Mouse (Mus musculus): Measurements from ENCODE around the gene Apol9b.

The Apol9b gene

GRCm38 (mm10) chr15:77748414-77748813 lies 19.6 kb downstream of the Apol9b start:
- DNase-seq = no peak

- DNase-seq = no peak
Observed at GRCm38 (mm10) chr15:77749717-77750116, 20.9 kb downstream of the Apol9b start.

GRCm38 (mm10) chr15:77750461-77750860 lies 21.6 kb downstream of the Apol9b start:
- DNase-seq = no peak

- DNase-seq = no peak
Observed at GRCm38 (mm10) chr15:77752443-77752842, 23.6 kb downstream of the Apol9b start.

GRCm38 (mm10) chr15:77755132-77755531 lies 26.3 kb downstream of the Apol9b start:
- DNase-seq = no peak

- no peak for DNase-seq
Observed at GRCm38 (mm10) chr15:77756081-77756480, 27.2 kb downstream of the Apol9b start.

DNA sequence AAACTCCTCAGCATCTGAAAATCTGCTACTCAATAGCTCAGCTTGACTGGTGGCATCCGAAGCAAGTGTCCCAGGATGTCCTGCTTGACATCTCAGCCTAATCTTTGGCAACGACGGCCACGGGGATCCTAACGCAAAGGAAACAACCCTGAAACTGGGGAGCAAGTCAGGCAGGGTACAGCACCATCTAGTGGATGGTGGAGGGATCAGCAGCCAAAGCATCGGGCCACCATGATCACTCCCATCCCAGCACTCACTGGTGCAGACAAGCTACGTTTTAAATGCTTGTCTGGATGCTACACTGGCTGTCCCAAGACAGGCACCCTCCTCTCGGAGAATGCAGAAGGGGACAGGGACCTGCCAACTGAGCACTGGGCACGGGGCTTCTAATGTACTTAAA lies 28.0 kb downstream of the Apol9b start, which contains the start of gene Apol8:
Gene Apol8, minus strand, starts transcription at position 156 of the 400 bp plus-strand sequence.
- DNase-seq = peak; percentile 62

DNA sequence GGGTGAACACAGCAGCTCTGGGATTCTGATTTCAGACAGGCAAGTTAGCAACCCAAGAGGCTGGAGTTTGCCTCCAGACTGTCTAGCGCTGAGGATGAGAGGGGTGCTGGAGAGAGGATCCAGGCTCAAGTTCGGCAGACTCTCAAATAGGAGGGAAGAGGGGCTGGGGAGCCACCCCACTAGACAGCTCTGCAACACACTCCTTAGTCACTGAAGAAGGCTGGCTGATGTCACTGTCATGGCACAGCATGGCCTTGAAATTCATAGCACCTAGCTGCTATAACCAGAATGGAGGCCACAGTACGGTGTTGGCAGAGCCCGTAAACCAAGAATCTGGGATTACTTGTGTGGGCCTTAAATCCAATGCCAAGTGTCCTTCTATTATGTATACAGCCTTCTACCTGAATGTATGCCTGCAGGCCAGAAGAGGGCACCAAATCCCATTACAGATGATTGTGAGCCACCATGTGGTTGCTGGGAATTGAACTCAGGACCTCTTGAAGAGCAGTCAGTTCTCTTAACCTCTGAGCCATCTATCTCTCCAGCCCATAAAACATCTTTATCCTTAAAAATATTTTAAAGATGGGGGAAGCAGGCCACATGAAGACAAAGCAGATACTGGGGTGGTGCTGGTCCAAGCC lies 28.9 kb downstream of the Apol9b start:
- no peak for DNase-seq

DNA sequence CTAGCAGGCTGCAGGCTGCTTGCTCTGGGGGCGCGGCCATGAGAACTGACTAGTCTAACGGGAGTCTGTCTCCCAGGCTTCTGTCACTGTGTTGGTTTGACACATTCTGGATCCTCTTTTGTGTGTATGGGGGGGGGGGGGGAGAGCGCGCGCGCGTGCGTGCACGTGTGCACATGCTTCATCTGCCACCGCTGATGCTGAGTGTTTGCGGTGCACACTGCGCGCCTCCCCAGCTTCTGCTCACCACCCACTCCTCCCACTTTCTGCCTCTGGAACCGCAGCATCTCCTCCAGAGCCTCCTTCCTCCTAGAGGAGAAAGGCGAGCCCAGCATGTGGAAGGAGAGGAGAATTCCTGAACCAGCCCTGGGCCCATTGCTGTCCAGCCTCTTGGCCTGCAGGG lies 31.2 kb downstream of the Apol9b start:
- DNase-seq = no peak

DNA sequence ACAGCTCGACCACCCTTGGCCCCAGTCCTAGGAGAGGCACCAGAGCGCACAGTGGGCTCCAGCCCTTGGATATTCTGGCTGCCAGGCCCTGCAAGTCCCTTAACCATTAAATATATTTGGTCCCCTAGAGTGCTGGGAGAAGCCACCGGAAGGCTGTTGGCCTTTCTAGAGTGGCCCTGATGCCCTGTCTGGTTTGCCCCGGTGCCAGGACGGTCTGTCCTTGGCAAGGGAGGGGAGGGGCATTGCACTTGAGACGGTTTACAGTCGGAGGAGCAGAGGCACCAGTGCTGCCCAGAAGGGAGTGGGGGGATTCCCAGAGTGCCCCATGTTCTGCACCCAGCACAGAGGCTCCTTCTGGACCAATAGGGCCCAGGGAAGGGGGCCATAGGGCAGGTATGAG lies 32.2 kb downstream of the Apol9b start:
- no peak for DNase-seq

DNA sequence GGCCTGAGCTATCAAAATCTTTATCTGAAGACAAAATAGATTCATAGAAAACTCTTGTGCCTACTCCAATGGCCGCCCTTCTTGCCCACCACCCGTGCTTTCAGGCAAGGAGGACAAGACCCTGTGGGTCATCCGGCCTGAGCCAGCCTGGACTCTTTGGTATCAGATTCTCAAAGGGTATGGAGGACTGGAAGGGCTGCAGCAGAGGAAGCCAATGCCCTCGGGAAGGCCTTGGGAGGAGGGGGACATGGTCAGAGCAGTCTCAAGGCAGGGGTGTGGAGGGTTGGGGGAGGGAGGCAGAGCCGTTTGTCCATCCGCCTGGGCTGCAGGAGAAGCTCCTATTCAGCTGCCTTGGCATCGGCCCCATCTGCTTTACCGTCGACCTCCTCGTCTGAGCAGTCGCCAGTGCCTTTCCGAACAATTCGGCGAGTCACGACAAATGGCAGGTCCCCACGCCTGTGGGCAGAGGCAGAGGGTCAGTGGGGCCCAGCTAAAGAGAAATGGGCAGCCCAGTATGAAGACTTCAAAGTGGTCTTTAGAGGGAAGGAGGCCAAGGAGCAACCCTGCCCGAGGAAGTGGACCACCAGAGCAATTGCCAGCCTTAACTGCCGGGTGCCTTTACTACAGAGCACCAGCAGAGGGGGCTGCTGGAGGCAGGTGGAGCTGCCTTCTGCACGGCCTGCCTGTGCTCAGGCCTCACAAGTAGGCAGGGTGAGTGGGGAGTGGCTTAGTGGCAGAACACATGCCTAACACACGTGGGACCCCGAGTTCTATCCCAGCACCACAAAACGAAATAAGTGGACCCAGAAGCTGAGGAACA lies 32.9 kb downstream of the Apol9b start:
- no peak for DNase-seq

DNA sequence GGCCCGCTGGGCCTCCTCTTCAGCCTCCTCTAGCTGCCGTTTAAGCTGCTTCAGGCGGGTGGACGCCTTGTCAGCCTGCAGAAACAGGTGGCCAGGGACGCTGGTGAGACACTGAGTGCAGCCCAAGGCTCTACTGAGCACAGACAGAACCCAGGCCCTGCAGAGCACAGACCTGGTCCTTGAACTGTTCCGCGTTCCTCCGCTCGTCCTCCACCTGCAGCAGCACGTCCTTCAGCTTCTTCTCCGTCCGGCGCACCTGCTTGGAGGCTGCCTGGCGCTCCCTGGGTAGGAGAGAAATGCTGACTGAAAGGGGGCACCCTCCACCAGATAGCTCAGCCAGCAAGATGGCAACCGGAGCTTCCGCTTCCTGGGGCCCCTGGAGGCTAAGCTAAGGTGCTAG lies 34.2 kb downstream of the Apol9b start:
- DNase-seq = no peak

DNA sequence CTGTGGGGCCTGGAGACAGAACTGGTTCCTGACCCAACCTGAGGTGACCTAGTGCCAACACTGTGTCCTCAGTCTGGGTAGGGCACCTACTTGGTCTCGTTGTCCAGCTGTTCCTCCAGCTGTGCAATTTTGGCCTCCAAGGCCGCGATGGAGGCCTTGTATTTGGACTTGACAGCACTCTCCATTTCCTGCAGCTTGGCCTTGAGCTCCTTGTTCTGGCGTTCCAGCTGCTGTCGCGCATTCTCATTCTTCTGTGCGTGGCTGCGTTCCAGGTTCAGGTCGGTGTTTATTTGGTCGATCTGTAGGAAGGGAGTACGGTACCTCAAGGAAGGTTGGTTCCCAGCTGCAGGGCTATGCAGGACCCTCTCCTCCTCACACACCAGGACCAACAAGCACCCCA lies 34.9 kb downstream of the Apol9b start:
- DNase-seq = no peak

DNA sequence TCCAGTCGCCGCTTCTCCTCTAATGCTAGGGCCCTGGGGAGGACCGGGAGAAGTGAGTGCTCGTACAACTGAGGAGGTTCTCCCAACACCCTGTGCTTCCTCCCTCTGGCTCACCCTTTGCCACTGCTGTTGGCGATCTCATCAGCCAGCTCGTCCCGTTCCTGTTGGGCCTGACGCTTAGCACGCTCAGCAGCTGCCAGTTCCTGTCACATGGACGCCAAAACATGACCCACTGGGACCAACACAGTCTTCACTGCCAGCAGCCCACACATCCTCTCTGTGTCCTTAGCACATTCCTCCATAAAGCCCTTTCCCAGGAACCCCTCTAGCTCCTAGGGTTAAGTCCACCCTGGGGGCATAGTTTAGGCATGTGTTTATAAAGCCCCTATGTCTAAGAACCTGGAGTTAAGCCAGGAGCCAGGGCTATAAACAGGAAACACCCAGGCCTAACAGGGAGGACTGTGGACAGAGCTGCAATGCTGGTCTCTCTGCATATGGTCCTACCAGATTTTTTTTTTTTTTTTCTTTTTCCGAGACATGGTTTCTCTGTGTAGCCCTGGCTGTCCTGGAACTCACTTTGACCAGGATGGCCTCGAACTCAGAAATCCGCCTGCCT lies 35.7 kb downstream of the Apol9b start:
- no peak for DNase-seq

GRCm38 (mm10) chr15:77765484-77766093 lies 36.8 kb downstream of the Apol9b start:
- no peak for DNase-seq

DNA sequence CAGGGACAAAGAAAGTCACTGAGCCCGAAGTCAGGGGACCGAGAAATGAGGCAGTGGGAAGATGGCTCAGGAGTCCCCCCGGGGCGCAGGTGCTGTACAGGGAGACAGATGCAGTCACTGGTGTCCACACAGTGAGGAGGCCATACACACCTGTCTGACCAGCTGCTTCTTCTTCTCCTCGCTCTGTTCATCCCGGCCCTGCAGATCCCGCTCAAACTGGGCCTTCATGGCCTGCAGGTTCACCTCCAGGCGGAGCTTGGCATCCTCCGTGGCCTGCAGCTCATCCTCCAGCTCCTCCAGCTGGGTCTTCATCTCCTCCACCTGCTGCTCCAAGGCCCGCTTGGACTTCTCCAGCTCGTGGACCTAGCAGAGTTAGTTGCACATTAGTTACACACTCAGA lies 38.1 kb downstream of the Apol9b start:
- no peak for DNase-seq

GRCm38 (mm10) chr15:77770341-77770740 lies 41.5 kb downstream of the Apol9b start:
- DNase-seq = no peak

- no peak for DNase-seq
Observed at GRCm38 (mm10) chr15:77770942-77771341, 42.1 kb downstream of the Apol9b start.

DNA sequence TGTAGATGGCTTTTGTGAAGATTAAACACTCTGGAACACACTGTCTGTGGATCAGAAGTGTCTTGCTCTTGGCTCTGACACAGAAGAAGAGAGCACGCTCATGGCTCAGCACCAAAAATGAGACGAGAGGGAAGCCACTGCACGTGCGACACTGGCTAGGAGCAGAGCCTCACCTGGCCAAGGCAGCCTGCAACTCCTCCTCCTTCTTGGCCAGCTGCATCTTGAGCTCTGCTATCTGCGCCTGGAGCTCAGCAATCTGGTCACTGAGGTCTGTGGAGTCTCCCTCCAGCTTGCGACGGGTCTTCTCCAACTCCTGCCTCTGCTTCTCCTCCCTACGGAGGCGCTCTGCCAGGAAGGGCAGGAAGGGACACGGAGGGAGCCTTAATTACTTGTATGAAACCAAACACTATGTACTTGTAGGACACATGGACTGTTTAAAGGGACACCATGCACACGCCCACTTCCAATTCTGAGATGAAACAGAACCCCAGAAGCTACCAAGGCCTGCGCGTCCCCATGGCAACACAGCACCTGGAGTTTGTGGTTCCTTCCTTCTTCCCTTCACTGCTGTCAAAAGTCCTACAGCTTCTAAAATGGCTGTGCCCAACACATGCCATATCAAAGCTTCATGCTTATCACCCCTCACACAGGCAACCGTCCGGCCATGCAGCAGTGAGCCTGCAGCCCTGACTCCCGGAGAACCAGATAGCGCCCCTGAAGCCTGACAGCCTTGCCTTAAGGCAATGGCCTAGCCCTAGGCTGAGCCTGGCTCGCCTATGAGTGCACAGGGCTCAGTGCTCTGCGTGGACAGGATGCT lies 44.5 kb downstream of the Apol9b start:
- DNase-seq = no peak

DNA sequence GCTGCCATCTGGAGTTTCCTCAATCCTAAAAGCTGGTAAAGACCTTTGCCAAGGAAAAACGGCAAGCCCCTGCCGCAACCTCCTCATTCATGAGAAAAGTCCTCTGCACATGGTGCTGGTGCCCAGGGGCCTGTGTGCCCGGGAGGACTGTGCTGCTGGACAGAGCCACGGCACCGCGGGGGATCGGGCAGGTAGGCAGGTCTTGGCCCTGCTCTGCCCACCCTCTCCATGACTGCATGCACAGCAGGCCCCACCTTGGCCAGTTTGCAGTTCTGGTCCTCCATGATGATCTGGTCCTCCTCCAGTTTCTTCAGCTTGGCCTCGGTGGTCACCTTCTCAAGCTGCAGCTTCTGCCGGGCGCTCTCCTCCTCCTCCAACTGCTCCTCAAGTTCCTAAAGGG lies 45.5 kb downstream of the Apol9b start:
- DNase-seq = no peak

DNA sequence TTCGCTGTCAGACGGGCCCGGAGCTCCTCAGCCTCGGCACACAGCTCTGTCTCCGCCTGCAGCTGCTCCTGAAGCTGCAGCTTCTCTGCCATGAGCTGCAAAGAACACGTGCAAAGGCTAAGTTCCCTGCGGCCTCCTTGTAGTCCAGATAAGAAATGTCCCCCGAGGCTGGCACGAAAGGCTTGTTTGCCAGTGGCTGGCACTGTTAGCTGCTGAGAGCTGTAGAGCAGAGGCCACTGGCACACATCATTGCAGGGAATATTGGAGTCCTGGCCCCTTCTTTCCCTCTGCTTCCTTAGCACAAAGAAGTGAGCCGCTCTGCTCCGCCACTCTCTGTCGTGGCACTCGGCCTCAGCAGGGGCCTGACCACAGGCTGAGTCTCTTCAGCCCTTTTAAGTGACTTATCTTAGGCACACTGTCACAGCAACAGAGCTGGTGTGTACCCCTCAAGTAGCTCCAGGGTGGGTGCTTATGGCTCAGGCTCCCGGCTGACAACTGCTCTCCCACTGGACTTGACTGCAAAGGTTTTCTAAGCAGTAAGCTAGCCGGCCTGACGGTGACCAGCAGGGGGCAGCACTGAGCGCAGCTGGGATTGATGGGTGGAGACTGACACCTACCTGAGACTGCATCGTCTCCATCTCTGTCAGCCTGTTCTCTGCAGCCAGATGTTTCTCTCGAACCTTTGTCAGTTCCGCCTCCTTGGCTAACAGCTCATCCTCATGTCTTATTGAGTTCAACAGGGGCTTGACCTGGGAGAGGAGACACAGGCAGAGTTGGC lies 46.5 kb downstream of the Apol9b start:
- peak; percentile 53 for DNase-seq

Data from right cerebral cortex, postnatal 25 days (tissue).